Mouse (Mus musculus) adrenal gland, adult 8-10 months (tissue): ENCODE results near the gene Gpx2. TPM values are rescaled to one million over a fixed set of nuclear protein-coding genes. Genes with fewer than 3 reads are reported as not detected.
A peak's percentile ranks its signal among the peaks of the same experiment; 100 is the strongest.

ENCODE experiments used
- DNase-seq: peaks from one replicate; pipeline ENCODE4 v3.0.0; 2022
- total RNA-seq, 4 experiments: library from RNA; stranded (reverse); gene quantifications; 2 replicates each; pipeline ENCODE4 v1.2.4; 2022

Gpx2 gene
- total RNA-seq, result under 1 TPM in 1 of 4 experiments, not detected in 3; 0.23 TPM

DNA sequence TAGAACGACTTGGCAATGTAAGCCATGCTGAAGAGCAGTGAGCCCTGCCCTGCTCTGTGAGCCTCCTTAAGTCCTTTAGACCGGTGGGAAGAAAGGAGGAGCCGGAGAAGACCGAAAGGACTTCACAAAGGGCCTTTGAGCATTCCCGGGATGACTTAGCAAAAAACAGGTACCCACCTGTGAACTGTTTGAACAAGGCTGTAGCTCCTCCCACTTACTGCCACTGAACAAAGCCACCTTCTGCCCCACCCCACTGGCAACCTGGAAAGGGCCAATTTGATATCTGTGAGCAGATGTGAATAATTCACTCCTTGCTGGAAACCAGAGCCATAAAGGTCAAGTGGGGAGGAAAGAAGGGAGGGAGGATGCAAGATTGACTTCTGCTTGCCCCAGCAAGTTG, at the start of gene Gpx2:
Gpx2 (minus strand) TSS at position 205 of the 400 bp plus-strand sequence.
- DNase-seq, result no peak

DNA sequence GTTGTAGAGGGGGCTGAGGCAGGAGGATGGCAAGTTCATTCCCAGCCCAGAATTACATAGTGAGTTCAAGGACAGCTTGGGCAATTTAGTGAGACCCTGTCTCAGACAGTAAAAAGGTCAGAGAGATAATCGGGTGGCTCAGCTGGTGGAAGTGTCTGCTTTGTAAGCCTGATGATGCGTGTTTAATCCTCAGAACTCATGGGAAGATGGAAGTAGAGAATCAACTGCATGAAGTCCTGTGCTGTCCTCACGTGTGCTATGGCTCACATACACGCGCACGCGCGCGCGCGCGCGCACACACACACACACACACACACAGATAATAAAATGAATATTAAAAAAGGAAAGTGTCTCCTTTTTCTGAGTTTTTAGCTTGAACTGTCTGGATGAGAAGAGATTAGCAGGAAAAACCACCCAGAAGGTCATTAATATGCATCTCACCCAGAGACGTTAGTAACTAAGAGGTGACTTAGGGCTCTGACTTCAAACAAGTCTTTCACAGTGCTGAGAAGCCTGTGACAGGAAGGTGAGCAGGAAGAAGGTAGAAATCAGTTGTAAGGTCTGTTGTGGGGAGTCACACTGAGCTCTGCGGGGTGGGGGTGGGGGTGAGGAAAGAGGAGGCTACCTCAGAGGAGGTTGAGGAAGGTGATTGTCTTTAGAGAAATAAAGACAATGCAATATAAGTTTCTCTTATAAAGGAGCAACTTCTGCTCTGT, 49.1 kb upstream of the Gpx2 start:
- DNase-seq, result no peak

DNA sequence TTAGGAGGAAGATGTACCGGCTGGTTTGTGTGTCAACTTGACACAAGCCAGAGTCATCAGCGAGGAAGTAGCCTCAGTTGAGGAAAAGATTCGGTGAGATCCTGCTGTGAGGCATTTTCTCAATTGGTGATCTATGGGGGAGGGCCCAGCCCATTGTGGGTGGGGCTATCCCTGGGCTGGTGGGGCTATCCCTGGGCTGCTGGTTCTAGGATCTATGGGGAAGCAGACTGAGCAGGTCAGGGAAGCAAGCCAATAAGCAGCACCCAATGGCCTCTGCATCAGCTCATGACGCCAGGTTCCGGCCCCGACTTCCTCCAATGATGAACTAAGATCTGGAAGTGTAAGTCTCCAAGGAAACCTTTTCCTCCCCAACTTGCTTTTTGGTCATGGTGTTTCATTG, 44.7 kb upstream of the Gpx2 start:
- DNase-seq, result no peak

DNA sequence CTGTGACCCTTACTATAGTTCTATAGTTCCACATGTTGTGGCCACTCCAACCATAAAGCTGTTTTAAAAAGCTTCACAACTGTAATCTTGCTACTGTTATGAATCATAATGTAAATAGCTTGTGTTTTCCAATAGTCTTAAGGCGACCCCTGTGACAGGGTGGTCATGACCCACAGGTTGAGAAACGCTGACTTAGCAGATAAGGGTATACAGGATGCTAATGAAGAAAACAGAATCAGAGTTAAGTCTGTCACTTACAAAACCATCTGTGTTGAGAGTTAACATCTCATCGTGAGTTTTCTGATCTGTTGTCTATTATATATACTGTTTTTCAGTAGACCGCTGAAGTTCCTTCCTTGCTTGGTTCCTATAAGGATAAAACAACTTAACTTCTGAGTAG, 43.9 kb upstream of the Gpx2 start:
- DNase-seq, result no peak

DNA sequence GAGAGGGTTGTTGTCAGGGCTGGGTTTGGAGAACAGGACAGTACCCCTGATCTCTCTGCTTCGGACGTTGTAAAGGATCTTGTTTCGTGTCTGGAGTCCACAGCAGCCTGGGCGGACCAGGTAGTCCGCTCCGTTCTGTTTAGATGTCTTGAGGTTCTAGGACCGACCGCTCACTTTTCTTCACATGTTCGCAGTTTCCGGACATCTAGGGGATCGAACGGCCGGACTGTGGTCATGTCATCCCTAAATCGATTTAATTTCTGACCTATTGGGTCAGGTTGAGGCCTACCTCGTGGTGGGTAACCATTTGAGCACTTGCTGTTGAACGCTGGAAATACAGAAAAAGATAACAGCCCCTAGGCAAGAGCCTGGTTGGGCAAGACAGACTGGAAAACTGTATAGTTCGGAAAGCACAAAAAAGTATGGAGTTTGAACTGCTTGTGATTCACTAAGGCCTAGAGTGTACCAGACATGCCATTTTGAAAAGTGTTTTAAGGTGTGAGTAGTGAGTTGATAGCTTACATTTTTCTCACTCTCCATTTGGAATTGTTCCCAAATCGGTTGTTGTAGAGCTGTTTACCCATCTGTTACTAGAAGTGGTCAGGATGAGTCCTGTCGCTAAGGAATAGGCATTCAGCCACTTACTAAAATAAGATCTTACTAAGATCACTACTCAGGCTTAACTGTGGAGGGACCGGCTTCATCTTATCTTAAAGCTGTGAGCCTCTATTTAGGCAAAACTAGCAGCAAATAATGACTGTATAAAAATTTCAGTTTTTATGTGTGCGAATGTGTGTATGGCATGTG, 42.7 kb upstream of the Gpx2 start:
- DNase-seq, result no peak

DNA sequence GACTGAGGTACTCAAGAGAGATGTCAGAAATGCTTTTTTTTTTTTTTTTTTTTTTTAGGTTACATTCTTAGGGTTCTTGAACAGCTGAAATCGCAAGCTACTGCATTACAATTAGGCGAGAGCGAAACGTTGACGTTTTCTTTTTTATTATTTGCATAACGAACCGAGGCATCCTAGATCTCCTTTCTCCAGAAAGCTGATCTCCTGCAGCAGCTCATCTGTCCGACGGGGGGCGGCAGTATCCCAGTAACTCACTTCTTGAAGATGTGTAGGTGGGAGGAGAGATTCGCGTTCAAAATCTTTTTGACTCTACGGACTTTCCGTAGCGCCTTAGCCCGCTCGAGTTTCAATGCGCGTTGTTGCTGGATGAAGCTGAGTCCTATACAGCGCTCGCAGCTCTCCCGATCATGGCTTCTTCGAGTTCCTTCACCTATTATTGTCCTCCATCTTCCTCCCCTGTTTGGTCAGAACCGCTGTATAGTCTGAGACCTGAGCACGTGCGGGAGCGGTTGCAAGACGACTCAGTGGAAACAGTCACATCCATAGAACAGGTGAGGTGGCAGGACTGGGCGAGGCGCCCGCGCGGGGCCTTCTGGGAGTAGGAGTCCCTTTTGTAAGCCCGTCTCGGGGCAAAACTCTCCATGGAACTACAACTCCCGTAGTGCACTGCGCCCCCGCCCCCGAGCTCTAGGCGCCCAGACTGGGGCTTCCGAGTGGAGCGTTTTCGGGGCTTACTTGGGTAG, 41.9 kb upstream of the Gpx2 start:
- peak; percentile 97 for DNase-seq

DNA sequence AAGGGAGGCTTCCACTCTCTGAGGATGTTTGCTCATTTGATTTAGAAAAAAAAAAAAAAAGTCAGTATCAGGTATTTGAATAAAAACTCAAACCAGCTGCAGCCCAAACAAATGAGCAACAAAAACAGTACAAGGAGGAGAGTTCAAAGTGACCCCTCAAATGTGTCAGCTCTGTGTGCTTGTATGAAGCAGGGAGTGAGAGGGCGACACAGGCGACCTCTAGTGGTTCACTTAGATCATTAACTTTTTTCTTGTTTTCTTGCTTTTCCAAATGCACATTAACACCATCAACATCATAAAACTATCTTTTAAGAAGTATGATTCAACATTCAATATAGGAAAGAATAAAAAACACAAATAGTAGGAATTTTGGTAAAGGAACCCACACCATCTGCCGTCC, 37.4 kb upstream of the Gpx2 start:
- DNase-seq, result no peak

DNA sequence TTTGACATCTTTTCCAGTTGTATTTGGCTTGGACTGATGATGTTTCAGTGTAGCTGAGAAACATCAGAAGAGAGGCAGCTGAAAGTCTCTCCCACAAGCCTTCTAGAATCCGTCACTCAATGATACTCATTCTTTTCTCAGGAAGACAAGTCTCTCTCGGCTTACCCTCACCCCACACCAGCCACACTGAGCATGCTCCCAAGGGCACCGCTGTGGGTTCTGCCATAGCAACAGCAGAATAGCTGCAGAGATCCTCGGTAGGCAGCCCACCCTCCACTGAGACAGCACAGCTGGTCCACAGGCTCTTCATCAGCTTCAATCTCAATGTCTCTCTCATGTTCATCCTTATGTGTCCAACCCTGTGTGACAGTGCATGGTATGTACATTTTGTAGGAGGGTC, 29.9 kb upstream of the Gpx2 start:
- DNase-seq, result no peak

DNA sequence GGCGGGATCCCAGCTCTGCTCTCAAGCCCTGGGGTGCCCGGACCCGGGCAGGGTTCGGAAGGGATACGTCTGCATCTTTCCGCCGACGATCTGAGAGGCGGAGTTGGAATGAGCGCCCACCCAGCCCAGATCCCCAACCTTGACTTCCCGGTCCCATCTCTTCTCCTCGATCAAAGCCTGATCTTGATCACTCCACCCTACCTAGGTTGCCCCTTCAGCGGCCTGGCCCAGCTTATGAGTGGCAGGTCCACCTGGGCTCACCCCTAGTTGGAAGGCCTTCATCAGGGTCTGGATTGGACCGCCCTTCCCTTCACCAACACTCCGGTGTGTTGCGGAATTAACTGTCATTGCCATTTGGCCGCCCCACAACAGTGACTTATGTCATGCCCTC, 27.3 kb upstream of the Gpx2 start, which contains the start of gene Rab15:
Rab15 (minus strand) TSS at position 258 of the 391 bp plus-strand sequence.
- no peak for DNase-seq

DNA sequence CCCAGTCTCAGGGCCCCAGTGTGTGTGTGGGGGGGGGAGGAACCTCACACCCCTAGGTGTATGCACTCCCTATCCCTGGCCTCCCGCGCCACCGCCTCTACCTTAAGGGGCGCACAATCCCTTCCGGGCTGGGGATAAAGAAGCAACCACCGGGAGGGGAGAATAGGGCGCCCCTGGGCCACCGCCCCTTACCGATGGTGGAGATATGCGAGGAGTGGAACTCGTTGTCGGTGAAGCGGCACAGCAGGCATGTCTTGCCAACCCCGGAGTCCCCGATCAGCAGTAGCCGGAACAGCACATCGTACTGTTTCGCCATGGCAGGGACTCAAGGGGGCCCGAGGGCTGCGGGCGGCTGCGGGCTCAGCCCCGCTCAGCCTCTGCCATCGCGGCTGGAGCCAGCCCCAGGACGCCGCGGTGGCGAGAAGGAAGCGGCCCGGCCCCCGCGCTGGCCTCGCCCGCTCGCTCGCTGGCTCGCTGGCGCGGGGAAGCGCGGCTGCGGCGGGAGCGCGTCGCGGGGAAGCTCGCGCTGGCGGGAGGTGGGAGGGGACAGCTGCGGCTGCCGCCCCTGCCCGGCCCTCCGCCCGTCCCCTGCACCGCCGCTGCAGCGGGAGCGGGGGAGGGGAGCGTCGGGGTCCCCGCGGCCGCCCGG, 26.8 kb upstream of the Gpx2 start:
- no peak for DNase-seq

DNA sequence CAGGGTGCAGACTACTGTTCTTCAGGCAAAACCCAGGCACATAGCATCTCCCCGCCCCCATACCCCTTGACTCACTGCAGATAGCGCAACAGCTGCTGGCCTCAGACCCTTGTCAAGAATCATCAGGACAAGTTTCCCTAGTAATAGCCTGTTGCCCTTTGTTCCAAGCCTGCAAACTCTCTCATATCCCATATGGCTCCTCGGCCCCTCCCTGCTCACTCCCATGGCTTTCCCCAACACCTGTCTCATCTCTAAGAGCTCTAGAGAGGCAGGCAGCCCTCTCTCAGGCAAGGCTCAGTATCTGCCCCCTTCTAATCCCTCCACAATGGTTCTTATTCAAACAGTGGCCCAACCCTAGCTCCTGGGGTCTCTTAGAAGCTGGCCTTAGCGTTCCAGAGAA, 25.3 kb upstream of the Gpx2 start:
- DNase-seq, result no peak

DNA sequence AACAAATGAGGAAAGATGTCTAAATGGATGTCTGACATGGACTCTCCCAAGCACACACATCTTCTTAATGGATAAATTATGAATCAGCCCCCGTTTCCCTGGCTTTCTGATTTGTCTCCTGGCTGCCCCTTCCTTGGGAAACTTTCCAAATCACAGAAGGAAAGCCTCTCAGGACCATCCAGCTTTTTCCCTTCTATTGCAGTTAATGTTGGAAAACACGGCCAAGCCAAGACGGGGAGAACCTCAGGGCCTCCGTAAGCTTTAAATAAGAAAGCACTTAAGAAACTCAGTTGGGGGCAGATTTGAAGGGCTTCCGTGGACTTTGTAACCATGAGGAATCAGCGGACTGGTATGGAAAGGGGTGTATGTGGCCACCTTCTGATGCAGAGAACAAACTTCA, 24.5 kb upstream of the Gpx2 start:
- DNase-seq, result no peak

DNA sequence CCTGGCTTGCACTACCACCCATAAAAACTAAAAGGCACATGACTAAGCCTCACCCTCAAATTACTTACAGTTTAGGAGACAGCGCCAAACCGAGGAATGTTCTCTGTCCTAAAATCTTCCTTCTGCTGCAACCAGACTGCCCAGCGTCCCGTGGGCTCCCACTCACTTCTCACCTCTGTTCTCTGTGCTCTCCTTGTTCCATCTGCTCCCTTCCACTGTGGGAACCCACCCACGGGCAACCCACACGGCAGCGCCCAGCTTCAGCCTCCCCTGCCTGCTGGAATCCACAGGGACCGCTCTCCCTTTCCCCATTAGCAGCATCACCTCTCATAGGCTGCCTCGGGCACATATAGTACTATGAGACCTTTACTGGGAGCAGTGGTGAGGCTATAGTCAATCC, 23.6 kb upstream of the Gpx2 start:
- DNase-seq, result no peak

DNA sequence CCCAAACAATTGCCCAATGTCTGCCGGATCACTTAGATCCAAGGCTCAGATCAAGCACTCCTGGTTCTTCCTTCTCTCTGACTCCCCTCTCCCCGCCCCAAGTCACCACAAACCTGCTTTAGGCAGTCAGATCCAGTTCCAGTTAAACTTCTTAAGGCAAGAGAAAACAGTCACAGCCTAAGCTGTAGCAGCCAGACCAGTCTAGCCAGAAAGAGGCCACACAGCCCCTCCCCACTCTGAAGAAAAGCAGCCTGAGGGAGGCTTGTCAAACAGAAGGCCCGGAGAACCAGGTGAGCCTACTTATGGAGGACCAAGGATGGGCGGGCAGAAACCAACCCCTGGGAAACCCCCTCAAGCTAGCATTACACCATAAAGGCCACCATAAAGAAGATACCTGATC, 22.8 kb upstream of the Gpx2 start:
- DNase-seq, result no peak

DNA sequence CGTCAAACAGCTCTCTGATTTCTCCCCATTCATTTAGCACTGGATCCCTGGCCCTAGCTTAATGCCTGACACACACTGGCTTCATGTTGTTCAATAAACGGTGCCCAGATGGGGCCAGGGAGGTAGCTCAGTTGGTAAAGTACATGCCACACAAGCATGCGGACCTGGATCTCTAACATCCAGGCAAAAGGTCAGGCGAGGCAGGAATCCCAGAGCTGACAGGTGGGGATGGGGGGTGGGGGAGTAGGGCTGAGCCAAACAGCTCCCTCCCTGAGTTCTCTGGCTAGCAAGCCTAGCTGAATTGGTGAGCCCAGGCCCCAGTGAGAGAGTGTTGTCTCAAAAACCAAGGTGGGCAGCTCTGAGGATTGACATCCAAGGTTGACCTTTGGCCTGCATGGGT, 21.8 kb upstream of the Gpx2 start:
- DNase-seq, result no peak

DNA sequence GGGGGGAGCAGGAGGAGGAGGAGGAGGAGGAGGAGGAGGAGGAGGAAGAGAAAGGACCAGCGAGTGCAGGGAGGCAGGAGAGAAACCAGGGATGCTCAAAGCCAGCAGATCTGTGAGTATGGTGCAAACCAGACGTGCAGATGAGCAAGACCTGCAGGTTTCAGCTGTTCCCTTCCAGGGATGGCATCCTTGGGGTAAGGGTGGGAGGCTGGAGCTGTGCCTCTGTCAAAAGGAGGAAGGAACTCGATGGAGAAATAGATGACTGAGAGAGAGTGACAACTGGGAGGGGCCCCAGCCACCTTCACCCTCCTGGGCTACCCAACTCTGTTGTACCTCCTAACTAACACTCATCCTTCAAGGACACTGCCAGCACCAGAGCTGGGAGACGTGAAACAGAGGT, 21.4 kb upstream of the Gpx2 start:
- no peak for DNase-seq

DNA sequence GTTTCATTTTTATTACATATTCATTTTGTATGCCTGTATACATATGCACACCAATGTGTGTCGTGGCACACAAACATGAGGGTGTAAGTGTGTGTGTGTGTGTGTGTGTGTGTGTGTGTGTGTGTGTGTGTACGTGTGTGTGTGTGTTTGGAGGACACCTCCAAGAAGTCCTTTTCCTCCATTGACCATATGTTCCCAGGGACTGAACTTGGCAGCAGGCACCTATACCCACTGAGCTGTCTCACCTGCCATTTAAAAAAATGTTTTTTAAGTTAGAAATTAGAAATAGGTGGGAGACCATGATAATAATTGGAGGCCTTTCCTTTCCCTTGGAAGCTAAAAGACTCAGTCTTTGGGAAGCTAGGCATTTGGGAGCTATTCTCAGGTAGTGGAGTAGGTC, 18.8 kb upstream of the Gpx2 start:
- DNase-seq, result no peak

DNA sequence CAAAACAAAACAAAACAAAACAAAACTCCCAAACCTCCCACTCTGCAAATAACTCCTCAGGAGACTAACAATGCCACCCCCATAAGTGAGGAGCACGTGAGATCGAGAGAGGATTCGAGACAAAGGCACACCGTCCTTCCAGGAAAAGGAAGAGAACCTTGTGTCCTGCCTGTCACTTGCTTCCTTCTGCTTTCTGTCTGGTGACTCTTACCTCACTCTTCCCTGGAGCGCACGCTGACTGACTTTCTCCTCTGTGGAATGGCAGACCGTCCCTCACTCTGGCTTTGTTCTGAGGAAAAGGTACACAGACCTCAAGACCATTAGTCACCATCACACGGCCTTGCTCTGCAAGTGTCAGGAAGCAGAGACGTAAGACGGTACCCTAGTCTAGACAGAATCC, 18.2 kb upstream of the Gpx2 start:
- no peak for DNase-seq

DNA sequence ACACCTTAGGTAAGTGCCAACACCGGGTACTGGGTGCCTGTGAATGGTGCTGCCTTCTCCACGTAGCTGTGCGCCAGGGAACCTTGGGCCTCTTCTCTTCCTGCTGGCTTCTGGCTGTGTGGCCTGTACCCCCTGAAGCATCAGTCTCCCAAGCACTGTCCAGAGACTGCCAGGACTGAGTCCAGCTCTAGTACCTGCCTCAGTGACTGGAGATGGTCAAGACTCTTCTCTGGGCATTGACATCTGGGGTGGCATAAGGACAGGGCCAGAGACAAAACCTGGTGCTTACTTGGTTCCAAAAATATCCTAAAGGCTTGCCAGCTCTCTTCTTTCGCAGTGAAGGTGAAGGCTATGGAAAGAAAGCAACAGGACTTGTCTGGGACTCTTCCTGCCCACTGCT, 15.7 kb upstream of the Gpx2 start:
- DNase-seq, result no peak

DNA sequence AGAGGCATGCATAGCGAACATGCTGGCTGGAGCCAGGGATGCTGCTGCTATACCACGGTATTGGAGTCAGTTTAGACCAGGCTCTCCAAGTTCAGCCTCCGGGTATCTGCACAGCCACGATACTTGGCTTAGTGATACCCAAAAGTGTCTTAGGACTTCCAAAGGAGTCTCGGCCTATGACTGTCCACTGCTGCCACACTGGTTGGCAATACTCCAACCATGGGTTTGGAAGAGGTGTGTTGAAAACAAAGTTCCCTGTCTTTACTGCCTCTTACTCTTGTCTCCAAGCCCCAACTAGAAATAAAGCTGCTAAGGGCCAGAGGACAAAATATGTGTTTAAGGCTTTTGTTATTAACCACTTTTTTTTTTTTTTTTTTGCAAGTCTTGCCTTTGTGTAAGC, 15.1 kb upstream of the Gpx2 start:
- DNase-seq, result no peak

DNA sequence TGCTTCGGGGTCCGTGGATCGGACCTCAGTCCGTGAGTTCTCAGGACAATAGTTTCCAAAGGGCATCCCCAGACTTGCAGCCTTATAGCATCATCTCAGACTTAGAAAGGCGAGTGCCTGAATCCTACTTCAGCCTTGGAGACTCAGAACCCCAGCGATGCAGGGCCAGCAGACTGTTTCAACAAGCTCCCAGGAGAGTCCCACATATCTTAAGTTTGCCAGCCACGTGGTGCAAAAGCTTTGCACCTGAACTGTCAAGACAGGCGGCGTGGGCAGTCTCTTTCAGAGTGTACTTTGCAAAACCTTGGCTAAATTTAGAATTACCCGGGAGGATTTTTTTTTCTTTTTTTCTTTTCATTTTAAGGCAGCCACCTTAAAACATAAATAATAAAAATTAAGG, 12.4 kb upstream of the Gpx2 start:
- DNase-seq, result no peak

DNA sequence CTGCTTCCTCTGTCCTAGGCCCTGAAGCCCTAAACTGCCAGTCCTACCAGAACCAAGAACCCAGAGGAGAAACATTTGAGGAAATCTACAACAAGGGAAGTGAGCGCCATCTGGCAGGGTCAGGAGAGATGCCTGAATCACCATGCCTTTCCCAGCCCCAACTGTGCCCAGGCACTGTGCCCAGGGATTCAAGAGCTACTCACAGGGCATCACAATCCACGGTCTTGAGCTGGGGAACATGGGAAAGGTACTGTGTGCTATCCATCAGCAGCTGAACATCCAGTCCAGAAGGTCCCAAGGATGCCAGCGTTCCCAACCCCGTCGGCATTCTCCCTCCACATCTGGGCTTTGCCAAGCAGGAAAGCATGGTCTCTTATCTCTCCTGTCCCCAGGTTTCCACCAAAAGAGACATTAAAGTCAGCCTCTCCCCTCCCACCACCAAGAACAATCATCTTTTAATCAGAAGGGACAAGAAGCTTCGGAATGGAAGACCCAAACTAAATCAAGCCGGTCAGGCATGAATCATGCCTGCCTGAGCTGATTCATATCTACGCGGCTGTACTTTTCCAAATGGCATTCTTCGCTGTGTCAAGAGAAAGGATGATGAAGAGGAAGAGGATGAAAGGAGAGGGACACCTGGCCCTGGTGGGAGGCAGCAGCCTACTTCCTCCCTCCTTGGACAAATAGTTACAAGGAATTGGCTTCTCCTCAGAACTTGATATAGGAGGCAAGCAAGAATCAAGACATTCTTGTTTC, 9.9 kb upstream of the Gpx2 start:
- DNase-seq, result peak; percentile 32
